Mouse (Mus musculus) stomach, embryonic 16.5 days (tissue): Measurements from ENCODE around the gene Nkx2-5. TPM values are rescaled to one million over a fixed set of nuclear protein-coding genes. Genes with fewer than 3 reads are reported as not detected.

Source experiments
- ATAC-seq: fragments of 200-750 bp; cut with Nextera tagmentation; 2 replicates; pipeline ENCODE4 v1.8.0; 2017; ENCODE audit warnings: moderate number of reproducible peaks, moderate TSS enrichment; ENCODE audit not compliant: insufficient read depth, low FRiP score
- H3K27ac ChIP-seq: fragments of 300-500 bp; sonication (generic); 2 replicates; pipeline ENCODE4 v1.5.1; 2014; ENCODE audit warnings: low read length
- H3K27me3 ChIP-seq: fragments of 300-500 bp; sonication (generic); 2 replicates; pipeline ENCODE4 v1.6.1; 2014; ENCODE audit warnings: low read length, control low read depth, mixed read lengths; ENCODE audit not compliant: control insufficient read depth, insufficient read depth
- H3K36me3 ChIP-seq: fragments of 300-500 bp; sonication (generic); 2 replicates; pipeline ENCODE4 v1.6.1; 2014; ENCODE audit warnings: low read length; ENCODE audit not compliant: control insufficient read depth, insufficient read depth
- H3K4me1 ChIP-seq: fragments of 300-500 bp; sonication (generic); 2 replicates; pipeline ENCODE4 v1.6.1; 2014; ENCODE audit warnings: low read length, control low read depth, mixed read lengths; ENCODE audit not compliant: control insufficient read depth, insufficient read depth
- H3K4me2 ChIP-seq: fragments of 300-500 bp; sonication (generic); 2 replicates; pipeline ENCODE4 v1.6.1; 2014; ENCODE audit warnings: low read depth, low read length, mixed read lengths
- H3K4me3 ChIP-seq: fragments of 300-500 bp; sonication (generic); replicated peaks from 2 replicates; pipeline ENCODE4 v1.5.1; 2014; ENCODE audit warnings: mild to moderate bottlenecking, low read length
- H3K9ac ChIP-seq: fragments of 300-500 bp; sonication (generic); 2 replicates; pipeline ENCODE4 v1.6.1; 2014; ENCODE audit warnings: low read length
- H3K9me3 ChIP-seq: fragments of 300-500 bp; sonication (generic); replicated peaks from 2 replicates; pipeline ENCODE4 v1.6.1; 2016; ENCODE audit warnings: low read length, control low read depth; ENCODE audit not compliant: control insufficient read depth
- WGBS: fragments of 180-500 bp; shearing (Covaris S2); extraction: QIAGEN DNeasy Blood & Tissue Kit; methylation state at CpG from one replicate; pipeline ENCODE4 v1.1.7; 2014; 5-methylcytosine and 5-hydroxymethylcytosine counted together
- polyA plus RNA-seq: library from polyadenylated mRNA; unstranded; fragments of >200 nt; fragmentation: Nextera tagmentation; extraction: Ambion mirVana; gene quantifications from 2 replicates; pipeline ENCODE4 v1.2.1, GENCODE M21; 2015

Gene Nkx2-5
- polyA plus RNA-seq, 1 experiment from 2014 or later, result 4.6 TPM

DNA sequence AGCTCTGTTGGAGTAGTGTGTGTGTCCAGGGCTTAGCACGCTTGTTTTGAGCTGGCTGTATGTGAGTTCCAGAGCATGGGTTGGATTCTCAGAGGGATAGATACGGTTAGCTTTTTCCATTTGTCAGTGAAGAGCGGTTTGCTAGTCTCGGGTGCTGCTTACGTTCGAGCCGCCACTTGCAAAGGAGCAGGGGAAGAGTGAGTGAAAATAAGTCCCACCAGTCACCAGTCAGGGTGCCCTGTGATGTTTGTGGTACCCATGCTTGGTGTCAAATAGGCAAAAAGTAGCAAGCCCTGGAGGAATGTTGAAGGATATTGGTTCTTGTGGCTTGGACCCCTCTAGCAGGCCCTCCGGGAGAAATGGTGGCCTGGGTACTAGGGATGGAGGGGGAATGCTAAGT, 55.8 kb downstream of the Nkx2-5 start:
- 91% methylated on average over 8 of the region's 8 CpGs for WGBS
- H3K4me3 ChIP-seq, result no peak overlapping the region
- H3K27ac ChIP-seq, result no peak overlapping the region
- H3K9me3 ChIP-seq, result no peaks in the 10 kb centered on the region
- no peak overlapping the region for H3K4me2 ChIP-seq
- no peaks in the 10 kb centered on the region for H3K27me3 ChIP-seq
- H3K36me3 ChIP-seq, result peaks cover 26% of the 10 kb centered on the region
- H3K4me1 ChIP-seq, result no peaks in the 10 kb centered on the region
- no peak for ATAC-seq
- H3K9ac ChIP-seq, result no peak overlapping the region

Other genes with a start within 250 kb of the Nkx2-5 start
- gene Atp6v0e, start 181.8 kb downstream of the Nkx2-5 start, polyA plus RNA-seq, result 231 and 249 TPM in 2 replicates
- gene Crebrf, start 129.4 kb downstream of the Nkx2-5 start, polyA plus RNA-seq, result 6.7 and 7.6 TPM in 2 replicates
- gene Bnip1, start 63.9 kb downstream of the Nkx2-5 start, polyA plus RNA-seq, result 44.9 and 51.9 TPM in 2 replicates
- gene Kifc5b, start 72.1 kb upstream of the Nkx2-5 start, polyA plus RNA-seq, result 6.4 and 6.9 TPM in 2 replicates
- gene Phf1, start 88.0 kb upstream of the Nkx2-5 start, polyA plus RNA-seq, result 7.3 and 7.7 TPM in 2 replicates
- gene Cuta, start 94.6 kb upstream of the Nkx2-5 start, polyA plus RNA-seq, result 173 and 178 TPM in 2 replicates
- 1.3 and 1.6 TPM in 2 replicates for gene Syngap1, start 96.2 kb upstream of the Nkx2-5 start, polyA plus RNA-seq
- 14.1 and 14.8 TPM in 2 replicates for gene Zbtb9, start 128.2 kb upstream of the Nkx2-5 start, polyA plus RNA-seq
- gene Bak1, start 184.0 kb upstream of the Nkx2-5 start, polyA plus RNA-seq, result 6.7 and 7.0 TPM in 2 replicates
- 15.0 and 16.7 TPM in 2 replicates for gene Itpr3, start 212.3 kb upstream of the Nkx2-5 start, polyA plus RNA-seq